Mouse (Mus musculus): ENCODE data around the gene Capn6. TPM values are rescaled to one million over a fixed set of nuclear protein-coding genes. Genes with fewer than 3 reads are reported as not detected.

The Capn6 gene
- 1 to 10 TPM in 1 of 2 experiments, under 1 TPM in 1; 0.83 to 1.6 TPM for total RNA-seq (2021)

GRCm38 (mm10) chrX:143827212-143827611, at the start of gene Capn6:
TSS of gene Capn6 (minus strand) at chrX:143827414.
- intact Hi-C loops (cut with DNase I), result no loop called here
- DNase-seq (ENCODE audit: low spot score), result peak; percentile 5

- intact Hi-C loops (cut with DNase I), result no loop called here
- no peak for DNase-seq (ENCODE audit: low spot score)
Measured at GRCm38 (mm10) chrX:143867129-143867664, 40.0 kb upstream of the Capn6 start.

GRCm38 (mm10) chrX:143851351-143851750, 24.1 kb upstream of the Capn6 start:
- intact Hi-C loops (cut with DNase I), result no loop called here
- no peak for DNase-seq (ENCODE audit: low spot score)

GRCm38 (mm10) chrX:143849969-143850368, 22.8 kb upstream of the Capn6 start:
- DNase-seq (ENCODE audit: low spot score), result no peak
- intact Hi-C loops (cut with DNase I), result no loop called here

GRCm38 (mm10) chrX:143846637-143847036, 19.4 kb upstream of the Capn6 start:
- no peak for DNase-seq (ENCODE audit: low spot score)
- intact Hi-C loops (cut with DNase I), result no loop called here

GRCm38 (mm10) chrX:143826521-143826920, 693 bp downstream of the Capn6 start:
- intact Hi-C loops (cut with DNase I), result no loop called here
- no peak for DNase-seq (ENCODE audit: low spot score)

GRCm38 (mm10) chrX:143818961-143819360, 8.3 kb downstream of the Capn6 start:
- intact Hi-C loops (cut with DNase I), result no loop called here
- no peak for DNase-seq (ENCODE audit: low spot score)

GRCm38 (mm10) chrX:143815948-143816347, 11.3 kb downstream of the Capn6 start:
- no peak for DNase-seq (ENCODE audit: low spot score)
- intact Hi-C loops (cut with DNase I), result no loop called here

- DNase-seq (ENCODE audit: low spot score), result no peak
- intact Hi-C loops (cut with DNase I), result no loop called here
Measured at GRCm38 (mm10) chrX:143762556-143762955, 64.7 kb downstream of the Capn6 start.

Small RNA genes lying within 50 kb of the gene (microRNA-seq; reads per million reads assigned to microRNA genes)
- gene Gm47298, result not detected

Other genes starting within 250 kb of the Capn6 start
- gene Dcx, start 105.9 kb upstream of the Capn6 start, total RNA-seq (2021), result not detected